Mouse (Mus musculus) right cerebral cortex, postnatal 4 days (tissue): Measurements from ENCODE around the gene Prkcg.

ENCODE experiments used
- DNase-seq: peaks from one replicate; pipeline ENCODE4 v3.0.0-alpha.2; 2022

Prkcg gene

DNA sequence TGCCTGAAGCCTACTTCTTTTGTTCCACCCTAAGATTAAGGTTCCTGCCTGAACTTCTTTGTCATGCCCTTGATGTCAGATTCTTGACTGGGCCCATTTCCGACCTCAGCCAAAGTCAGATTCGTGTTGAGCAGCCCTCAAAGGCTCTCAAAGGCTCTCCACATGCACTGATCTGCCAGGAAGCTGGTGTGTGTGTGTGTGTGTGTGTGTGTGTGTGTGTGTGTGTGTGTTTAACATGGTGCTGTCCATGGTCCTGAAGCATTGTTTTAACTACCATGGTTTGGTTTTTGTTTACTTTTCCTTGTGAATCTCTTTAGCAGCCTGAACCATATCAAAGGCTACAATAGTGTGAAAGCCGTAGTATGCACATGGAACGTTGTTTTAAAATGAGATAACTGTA is 39.0 kb downstream of the Prkcg start:
- no peak for DNase-seq

DNA sequence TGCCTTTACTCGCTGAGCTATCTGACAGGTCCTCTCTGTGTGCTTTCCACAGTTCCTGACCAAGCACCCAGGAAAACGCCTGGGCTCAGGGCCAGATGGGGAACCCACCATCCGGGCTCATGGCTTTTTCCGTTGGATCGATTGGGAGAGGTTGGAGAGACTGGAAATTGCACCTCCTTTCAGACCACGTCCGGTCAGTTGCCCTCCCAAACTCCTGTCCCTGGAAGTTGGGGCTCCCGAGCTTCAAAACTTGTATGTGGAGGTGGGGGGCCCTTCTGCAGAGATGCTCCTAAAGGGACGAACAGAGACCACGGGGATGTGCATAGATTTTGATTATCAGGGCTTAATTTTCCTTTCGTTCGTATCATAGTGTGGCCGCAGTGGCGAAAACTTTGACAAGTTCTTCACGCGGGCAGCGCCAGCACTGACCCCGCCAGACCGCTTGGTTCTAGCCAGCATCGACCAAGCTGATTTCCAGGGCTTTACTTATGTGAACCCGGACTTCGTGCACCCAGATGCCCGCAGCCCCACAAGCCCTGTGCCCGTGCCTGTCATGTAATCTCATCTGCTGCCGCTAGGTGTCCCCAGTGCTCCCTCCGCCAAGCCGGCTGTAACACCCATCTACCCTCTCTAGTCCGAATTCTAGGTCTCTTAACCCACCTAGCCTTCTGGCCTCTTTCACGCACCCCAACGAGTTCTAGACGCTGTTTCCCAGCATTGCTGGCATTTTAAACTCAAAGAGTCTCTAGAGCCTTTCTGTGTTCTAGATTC is 41.0 kb downstream of the Prkcg start:
- peak; percentile 82 for DNase-seq

DNA sequence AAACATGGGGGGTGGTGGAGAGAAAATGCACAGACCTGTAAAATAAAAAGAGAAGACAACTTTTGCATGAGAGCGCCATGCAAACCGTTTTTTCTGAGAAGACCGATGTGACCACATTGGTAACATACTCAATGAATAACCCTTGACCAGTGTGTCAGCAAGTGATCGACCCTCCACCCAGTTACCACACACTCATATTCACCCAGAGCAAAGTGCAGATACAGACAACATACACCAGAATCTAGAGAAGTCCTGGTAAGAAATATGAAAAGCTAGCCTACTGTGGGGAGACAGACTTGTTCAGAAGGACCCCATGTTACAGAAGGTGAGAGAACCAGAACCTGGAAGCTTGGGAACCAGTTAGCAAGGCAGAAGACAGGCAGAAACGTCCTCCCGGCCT is 42.2 kb downstream of the Prkcg start:
- DNase-seq = no peak

DNA sequence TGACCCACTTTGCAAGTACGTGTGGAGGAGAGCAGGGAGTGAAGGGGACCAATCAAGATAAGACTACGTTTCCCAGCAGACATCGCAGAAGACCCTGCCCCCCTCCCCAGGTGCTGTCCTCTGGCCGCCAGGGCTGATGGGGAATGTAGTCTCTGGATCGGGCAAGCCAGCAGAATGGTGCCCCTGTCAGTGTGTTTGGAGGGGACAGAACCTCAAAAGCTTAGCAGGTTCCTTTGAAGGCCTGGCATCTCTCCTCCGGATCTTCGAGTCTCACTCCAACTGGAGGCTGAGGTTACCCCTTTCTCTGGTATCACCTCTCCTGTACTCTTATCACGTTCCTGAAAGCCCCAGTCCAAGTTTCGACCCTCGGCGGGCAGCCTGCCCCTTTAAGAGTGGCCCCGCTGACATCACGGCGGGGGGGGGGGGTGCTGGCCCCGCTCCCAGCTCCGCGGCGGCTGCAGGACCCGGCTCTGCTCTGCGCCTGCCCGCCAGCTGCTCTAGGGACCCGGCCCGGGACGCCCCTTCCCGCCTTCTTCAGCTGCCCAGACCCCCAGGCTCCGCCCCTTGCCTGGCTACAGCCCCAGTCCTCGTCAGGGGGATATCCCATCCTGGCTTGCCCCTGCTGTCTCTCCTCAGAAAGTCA is 42.7 kb downstream of the Prkcg start:
- DNase-seq = peak; percentile 77

DNA sequence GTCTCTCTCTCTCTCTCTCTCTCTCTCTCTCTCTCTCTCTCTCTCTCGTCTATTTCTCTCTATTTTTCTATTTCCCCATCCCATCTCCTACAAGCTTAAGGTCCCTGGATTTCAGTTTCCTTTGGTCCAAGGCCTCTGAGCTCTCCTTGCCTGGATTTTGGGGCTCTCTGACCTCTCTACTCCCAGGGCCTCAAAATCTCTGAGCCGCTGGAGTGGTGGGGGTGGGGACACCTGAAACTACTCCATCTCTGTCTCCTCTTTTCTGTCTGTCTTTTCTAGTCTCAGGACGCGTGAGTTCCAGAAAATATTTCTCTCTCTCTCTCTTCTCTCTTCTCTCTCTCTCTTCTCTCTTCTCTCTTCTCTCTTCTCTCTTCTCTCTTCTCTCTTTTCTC is 43.2 kb downstream of the Prkcg start:
- no peak for DNase-seq

DNA sequence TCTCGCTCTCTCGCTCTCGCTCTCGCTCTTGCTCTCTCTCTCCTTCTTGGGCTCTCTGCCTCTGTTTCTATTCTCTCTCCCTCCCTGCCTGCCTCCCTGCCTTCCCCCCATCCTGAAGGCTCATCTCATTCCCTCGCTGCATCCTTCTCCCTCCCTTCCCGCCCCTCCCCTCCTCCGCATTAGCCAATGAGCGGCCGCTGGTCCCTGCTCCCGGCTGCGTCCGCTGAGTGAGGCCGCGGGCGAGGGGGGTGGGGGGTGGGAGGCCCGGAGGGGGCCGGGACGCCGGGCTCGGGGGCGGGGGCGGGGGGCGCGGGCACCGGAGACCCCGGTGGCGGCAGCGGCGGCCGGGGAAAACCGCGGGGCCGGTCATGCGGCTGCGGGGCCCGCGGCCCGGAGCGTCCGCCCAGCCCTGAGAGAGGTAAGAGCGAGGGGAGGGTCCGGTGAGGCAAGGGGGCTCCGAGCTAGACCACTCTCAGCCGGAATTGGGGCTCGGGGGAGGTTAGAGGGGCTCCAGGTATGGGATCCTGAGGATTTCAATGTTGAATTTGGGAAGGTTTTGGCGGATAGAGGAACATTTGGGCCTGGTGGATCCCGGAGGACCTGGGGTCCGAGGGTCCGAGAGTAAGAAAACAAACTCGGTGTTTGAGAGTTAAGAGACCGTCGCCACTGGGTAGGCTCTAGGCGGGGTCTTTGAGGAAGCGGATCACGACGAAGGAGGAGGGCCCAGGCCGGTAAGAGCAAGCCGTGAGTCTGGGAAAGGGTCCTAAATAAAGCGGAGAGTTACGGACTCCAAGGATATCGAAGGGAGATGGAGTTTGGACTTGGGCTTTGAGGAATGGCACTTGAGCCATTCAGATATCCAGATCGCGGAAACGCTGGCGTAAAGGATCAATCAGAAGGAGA is 43.9 kb downstream of the Prkcg start, which contains the start of gene Cacng7:
Cacng7 (plus strand) TSS at position 337 of the 903 bp plus-strand sequence.
- peak; percentile 73 for DNase-seq

DNA sequence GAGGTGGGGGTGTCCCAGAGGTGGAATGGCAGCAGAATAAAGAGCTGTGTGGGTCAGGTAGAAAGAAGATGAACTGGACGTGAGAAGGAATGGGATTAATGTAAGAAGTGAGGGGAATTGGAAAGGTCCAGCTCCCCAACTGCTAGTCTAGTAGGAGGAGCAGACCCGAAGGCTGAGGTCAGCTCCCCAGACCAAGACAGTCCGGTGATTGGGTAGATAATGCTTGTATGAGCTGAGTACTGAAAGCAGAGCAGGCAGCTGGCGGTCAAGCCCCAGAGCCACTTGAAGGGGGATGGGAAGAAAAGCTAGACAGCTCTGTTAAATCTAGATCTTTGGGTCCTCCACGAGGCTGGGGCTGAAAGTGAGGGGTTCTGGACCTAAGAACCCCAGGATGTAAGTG is 44.6 kb downstream of the Prkcg start:
- no peak for DNase-seq

DNA sequence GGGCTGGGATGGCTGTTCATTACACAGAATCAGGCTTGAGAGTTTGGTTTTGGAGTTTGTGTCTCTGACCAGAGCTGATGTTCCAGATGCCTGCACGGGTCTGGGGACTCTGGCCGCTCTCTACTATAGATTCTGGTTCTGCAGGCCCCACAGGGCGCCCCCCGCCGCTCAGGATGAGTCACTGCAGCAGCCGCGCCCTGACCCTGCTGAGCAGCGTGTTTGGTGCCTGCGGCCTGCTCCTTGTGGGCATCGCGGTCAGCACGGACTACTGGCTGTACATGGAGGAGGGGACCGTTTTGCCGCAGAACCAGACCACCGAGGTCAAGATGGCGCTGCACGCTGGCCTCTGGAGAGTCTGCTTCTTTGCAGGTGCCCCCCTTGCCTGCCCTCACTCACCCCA is 47.4 kb downstream of the Prkcg start:
- no peak for DNase-seq

DNA sequence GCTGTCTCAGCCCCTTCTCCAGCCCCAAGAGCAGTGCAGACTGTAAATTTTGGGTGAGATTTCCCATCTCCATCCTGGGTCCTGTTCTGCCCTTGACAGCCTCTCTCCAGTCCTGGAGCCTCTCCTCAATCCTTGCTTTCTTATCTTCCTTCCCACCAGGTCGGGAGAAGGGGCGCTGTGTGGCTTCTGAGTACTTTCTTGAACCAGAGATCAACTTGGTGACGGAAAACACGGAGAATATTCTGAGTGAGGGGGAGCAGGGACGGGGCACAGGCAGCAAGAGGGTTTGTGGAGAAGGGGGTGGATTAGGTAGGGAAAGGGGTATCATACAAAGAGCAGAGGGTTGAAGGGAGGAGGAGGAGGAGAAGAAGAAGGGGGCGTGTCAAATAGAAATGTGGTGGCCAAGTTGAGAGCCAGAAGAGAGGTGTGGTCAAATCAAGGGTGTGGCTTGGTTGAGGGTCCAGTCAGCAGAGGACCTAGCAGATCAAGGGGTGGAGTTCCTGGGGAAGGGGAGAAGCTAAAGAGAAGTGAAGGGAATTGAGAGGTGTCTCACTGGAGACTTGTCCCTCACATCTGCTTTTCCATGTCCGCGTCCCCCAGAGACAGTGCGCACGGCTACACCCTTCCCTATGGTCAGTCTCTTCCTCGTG is 49.4 kb downstream of the Prkcg start:
- no peak for DNase-seq

DNA sequence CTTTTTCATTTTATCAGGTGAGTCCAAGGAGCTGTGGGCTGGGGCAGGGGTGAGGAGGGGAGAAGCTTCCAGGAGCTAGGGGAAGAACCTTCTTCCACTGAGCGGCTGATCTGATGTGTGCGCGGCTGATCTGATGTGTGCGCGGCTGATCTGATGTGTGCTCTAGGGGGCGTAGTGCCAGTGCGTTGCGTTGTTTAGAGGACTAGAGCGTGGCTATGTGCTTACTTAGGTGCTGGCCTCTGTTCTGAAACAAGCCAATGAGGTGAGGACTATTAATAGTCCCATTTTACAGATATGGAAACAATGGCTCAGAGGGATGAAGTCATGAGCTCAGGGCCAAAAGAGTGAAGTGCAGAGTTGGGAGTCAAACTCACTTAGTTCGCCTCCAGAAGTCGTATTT is 50.0 kb downstream of the Prkcg start:
- no peak for DNase-seq

DNA sequence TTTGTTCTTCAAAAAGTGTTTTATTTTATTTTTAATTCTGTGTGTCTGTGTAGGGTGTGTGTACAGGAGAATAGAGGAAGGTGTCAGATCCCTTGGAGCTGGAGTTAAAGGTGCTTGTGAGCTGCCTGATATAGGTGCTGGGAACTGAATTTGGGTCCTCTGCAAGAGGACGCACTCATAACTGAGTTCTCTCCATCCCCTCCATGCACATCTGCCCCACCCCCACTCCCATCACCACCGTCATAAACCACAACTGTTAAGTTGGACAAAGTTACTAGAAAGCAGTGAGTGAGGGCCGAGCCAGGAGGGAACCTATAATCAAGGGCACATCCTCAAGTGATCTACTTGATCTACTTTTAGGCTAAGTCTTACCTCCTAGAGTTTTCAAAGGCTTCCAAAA is 54.9 kb downstream of the Prkcg start:
- no peak for DNase-seq

DNA sequence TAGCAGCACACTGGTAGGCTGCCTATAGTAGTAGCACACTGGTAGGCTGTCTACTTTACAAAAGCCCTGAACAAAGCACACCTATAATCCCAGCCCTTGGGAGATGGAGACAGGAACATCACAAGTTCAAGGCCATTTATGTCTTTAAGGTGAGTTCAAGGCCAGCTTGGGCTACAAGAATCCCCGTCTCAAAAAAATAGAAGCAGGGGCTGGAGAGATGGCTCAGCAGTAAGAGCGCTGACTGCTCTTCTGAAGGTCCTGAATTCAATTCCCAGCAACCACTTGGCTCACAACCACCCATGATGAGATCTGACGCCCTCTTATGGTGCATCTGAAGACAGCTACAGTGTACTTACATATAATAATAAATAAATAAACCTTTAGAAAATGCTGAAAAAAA is 56.3 kb downstream of the Prkcg start:
- no peak for DNase-seq

DNA sequence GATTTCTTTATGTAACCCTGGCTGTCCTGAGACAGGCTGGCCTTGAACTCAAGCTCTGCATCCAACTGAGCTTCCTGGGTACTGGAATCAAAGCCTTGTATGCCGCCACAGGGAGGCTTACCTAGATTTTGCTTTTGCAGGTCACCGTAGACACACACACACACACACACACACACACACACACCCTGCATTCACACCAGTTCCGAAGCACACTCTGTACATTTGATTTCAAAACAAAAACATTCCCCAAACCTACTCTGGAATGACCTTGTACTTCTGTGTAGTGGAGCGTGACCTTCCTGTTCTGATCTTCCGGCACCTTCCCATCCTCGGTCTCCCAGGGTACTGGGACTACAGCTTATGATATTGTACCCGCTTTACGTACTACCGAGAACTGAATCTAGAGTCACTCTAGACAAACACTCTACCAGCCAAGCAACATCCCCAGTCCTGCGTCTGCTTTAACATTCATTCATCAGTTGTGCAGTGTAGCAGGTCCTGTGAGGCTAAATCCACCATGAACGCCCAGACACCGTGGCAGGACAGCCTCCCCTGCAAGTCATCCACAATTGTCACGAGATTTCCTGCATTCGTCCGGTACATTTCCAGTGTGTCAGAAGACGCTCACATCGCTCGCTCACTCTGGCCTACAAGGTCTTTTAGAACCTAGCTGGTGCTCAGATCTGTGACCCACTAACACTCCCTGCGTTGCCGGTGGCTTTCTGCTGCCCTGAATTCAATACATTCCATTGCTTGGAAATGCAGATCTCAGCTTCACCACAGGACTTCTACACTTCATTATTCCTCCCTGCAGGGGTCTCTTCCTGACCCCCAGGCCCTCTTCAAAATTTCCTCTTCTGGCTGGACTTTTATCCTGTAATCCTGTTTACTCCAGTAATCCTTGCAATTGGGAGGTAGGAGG is 58.6 kb downstream of the Prkcg start:
- DNase-seq = no peak

DNA sequence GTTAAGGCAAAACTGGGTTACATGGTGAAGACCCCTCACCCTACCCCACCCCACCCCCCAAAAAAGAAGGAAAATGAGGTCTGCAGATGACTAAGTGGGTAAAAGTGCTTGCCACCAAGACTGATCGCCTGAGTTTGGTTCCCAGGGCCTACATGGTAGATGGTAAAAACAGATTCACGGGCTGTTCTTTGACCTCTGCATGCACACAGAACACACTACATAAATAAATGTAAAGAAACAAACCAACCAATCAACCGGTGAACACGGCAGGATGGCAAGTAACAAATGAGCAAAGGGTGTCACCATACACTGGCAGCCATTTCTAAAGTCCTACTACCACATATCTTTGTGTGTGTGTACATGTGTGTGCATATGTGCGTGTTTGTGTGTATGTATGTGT is 59.3 kb downstream of the Prkcg start:
- no peak for DNase-seq

DNA sequence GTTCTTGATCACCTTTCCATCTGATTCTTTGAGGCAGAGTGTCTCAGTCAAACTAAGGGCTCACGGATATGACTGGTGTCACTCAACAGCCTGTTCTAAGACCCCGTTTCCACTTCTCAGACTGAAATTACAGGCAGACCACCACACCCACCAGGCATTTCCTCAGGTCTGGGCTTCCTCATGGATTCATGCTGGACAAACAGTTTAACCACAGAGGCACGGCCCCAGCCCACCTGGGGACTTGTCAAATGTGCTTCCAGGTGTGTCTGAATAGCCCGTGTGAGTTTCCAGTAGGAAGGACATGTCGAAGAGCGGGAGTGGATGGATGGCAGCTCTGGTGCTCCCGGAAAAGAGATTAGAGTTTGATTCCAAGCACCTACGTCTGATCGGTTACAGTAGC is 60.8 kb downstream of the Prkcg start:
- DNase-seq = no peak

DNA sequence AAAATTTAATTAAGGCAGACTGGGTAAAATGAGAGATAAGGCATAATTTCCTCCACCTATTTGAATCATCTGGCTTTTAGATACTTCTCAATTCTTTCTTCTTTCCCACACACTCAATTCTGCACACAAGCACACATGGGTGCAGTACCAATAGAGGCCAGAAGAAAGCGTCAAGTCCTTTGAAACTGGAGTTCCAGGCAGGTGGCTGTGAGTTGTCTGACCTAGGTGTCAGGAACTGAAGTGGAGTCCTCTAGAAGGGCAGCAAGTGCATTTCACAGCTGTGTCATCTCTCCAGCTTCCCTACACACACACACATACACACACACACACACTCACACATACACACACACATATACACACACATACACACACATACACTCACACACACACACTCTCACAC is 62.6 kb downstream of the Prkcg start:
- DNase-seq = no peak

DNA sequence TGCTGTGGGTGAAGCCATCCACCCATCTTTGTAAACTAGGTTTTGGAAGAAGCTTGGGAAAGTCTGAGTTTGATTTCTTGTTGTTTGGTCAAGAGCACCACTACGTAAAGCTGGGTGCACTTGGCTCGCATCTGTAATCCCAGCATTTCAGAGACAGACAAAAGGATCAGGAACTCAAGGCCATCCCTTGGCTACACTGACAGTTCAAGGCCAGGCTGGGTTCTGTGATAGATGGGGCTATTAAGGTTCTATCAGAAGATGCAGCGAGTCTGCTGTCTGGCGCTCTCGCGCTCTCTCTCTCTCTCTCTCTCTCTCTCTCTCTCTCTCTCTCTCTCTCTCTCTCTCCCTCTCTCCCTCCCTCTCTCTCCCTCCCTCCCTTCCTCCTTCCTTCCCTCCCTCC is 65.9 kb downstream of the Prkcg start:
- no peak for DNase-seq

DNA sequence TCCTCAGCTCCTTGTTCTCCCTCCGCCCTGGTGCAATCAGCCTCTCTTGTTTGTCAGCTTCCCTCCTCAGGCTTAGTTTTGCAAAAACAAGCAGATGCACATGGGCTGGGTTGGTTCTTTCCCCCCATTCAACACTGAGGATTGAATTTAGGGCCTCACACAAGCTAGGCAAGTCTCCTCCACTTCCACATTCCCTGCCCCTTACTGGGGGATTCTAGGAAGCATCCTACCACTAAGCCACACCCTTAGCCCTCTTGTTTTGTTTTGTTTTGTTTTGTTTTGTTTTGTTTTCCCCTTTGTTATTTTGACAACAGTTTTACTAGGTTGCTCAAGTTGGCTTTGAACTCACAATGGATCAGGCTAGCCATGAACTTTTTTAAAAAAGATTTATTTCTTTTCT is 71.7 kb downstream of the Prkcg start:
- DNase-seq = no peak

DNA sequence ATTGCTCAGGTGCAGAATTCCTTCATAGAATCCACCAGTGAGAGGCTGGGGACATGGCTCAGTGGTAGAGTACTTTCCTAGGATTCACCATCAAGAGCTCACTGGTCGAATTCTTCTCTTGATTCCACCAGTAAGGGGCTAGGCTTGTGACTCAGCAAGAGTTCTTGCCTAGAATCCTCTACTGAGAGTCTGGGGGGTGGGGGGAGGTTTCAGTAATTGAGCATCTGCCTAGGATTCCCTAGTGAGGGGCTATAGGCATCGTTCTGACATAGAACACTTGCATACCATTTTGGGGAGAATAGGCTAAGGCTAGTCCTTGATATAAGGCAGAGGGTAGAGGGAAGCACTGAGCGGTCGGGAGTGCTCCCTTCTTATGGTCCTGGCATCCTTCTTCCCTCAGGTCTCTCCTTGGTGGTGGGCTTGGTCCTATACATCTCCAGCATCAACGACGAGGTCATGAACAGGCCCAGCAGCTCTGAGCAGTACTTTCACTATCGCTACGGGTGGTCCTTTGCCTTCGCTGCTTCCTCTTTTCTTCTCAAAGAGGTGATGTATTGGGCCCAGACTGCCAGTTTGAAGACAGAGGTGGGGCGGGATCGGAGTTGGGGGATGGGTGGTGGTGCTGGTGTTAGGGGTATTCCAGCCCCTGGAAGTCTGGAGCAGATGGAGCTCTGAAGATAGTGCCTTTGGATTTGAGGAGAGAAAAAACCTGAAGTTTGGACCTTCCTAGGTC is 76.7 kb downstream of the Prkcg start:
- no peak for DNase-seq

DNA sequence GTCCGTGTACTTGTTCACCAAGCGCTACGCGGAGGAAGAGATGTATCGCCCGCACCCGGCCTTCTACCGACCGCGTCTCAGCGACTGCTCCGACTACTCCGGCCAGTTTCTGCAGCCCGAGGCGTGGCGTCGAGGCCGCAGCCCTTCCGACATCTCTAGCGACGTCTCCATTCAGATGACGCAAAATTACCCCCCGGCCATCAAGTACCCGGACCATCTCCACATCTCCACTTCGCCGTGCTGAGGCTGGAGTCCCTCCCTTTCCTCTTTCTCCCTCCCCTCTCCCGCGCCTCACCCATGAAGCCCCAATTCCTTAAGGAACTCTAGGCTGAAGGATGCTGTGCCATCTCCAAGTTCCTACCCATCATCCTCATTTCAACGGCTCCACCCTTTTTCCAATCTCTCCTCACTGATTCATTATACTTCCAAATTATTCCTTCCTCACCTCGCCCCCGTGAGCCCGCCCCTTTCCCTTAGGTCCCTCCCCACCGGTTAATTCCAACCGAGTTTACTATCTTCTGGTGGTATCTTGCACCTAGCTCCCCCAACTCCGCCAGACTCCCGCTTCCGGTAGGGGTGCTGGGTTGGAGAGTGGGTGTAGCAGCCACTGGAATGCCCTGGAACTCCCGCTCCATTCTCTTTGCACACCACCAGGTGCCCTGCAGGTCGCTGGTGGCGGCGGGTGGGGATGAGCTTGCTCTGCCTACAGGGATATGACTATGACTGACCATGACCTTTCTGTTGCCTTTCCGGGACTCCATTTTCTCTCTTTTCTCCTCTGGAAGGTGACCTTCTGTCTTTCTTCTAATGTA is 77.9 kb downstream of the Prkcg start:
- DNase-seq = no peak
